9 mouse cellular contexts compared by ENCODE assay signal in genomic region chr14:104468623-104468970, GRCm38 (mm10). TPM values are rescaled to one million over a fixed set of nuclear protein-coding genes. Genes with fewer than 3 reads are reported as not detected.
A peak's percentile ranks its signal among the peaks of the same experiment; 100 is the strongest.
DNase-seq lines count a peak whose midpoint lies in the region; ATAC-seq lines count a peak whose summit lies in the region.
"Had no signal": no experiment of that assay in that cellular context is flagged by ENCODE, and none has a peak within 500 bp of the region (broad histone marks: within the 10 kb centered on the region; RNA-seq: fewer than 3 reads in every experiment).

No protein-coding gene starts in this region.

- ATAC-seq in liver, embryonic 12.5 days = no peak
- no peak for ATAC-seq in forebrain, embryonic 14.5 days
- ATAC-seq in intestine, embryonic 15.5 days = no peak
- no peak for ATAC-seq in neural tube, embryonic 12.5 days (ENCODE audit: low FRiP score, low read depth)

- peak overlapping the region; percentile 56; the same call in 1 of the 2 replicates for H3K4me3 ChIP-seq in liver, embryonic 12.5 days
- no peak overlapping the region for H3K4me3 ChIP-seq in forebrain, embryonic 14.5 days (ENCODE audit: low read depth, low read length)
- H3K4me3 ChIP-seq in intestine, embryonic 15.5 days (replicated peaks) = no peak overlapping the region
- no peak overlapping the region for H3K4me3 ChIP-seq in neural tube, embryonic 12.5 days

- no peak overlapping the region for H3K9ac ChIP-seq in liver, embryonic 12.5 days
- H3K9ac ChIP-seq in forebrain, embryonic 14.5 days (ENCODE audit: low read length) = no peak overlapping the region
- no peak overlapping the region for H3K9ac ChIP-seq in intestine, embryonic 15.5 days
- H3K9ac ChIP-seq in neural tube, embryonic 12.5 days = no peak overlapping the region
- H3K9ac ChIP-seq: lung, embryonic 15.5 days had no signal

- H3K27me3 ChIP-seq in liver, embryonic 12.5 days (replicated peaks) = peaks cover 100% of the 10 kb centered on the region
- peaks cover 90% of the 10 kb centered on the region for H3K27me3 ChIP-seq in forebrain, embryonic 14.5 days (replicated peaks; ENCODE audit: control insufficient read depth, insufficient read depth, low read length)
- H3K27me3 ChIP-seq in intestine, embryonic 15.5 days (replicated peaks) = peaks cover 89% of the 10 kb centered on the region
- peaks cover 76% of the 10 kb centered on the region for H3K27me3 ChIP-seq in neural tube, embryonic 12.5 days (replicated peaks)

- 7% methylated on average over 6 of the region's 6 CpGs for WGBS in liver, embryonic 12.5 days (ENCODE audit: insufficient replicate concordance)
- WGBS in forebrain, embryonic 14.5 days = 3% methylated on average over 6 of the region's 6 CpGs
- 9% methylated on average over 6 of the region's 6 CpGs for WGBS in intestine, embryonic 15.5 days
- WGBS in neural tube, embryonic 12.5 days = 1% methylated on average over 6 of the region's 6 CpGs

- H3K9me3 ChIP-seq in liver, embryonic 12.5 days (replicated peaks) = no peaks in the 10 kb centered on the region
- no peaks in the 10 kb centered on the region for H3K9me3 ChIP-seq in forebrain, embryonic 14.5 days (replicated peaks; ENCODE audit: control insufficient read depth, low read length)
- no peaks in the 10 kb centered on the region for H3K9me3 ChIP-seq in intestine, embryonic 15.5 days
- H3K9me3 ChIP-seq in neural tube, embryonic 12.5 days = no peaks in the 10 kb centered on the region
- H3K9me3 ChIP-seq: lung, embryonic 15.5 days had no signal

- H3K27ac ChIP-seq in liver, embryonic 12.5 days = no peak overlapping the region
- no peak overlapping the region for H3K27ac ChIP-seq in forebrain, embryonic 14.5 days (ENCODE audit: low read depth, low read length)
- no peak overlapping the region for H3K27ac ChIP-seq in intestine, embryonic 15.5 days
- no peak overlapping the region for H3K27ac ChIP-seq in neural tube, embryonic 12.5 days
- H3K27ac ChIP-seq: lung, embryonic 15.5 days had no signal

- H3K36me3 ChIP-seq in liver, embryonic 12.5 days = no peaks in the 10 kb centered on the region
- no peaks in the 10 kb centered on the region for H3K36me3 ChIP-seq in forebrain, embryonic 14.5 days (ENCODE audit: control insufficient read depth, insufficient read depth, low read length)
- no peaks in the 10 kb centered on the region for H3K36me3 ChIP-seq in intestine, embryonic 15.5 days
- H3K36me3 ChIP-seq in neural tube, embryonic 12.5 days = no peaks in the 10 kb centered on the region
- H3K36me3 ChIP-seq: lung, embryonic 15.5 days had no signal

- H3K4me2 ChIP-seq in liver, embryonic 12.5 days = peak overlapping the region; percentile 71; the same call in 1 of the 2 replicates
- H3K4me2 ChIP-seq in forebrain, embryonic 14.5 days (ENCODE audit: low read length) = peak overlapping the region; percentile 89; the same call in 1 of the 2 replicates
- peak overlapping the region; percentile 94; the same call in 1 of the 2 replicates for H3K4me2 ChIP-seq in intestine, embryonic 15.5 days (replicated peaks)
- peak overlapping the region; percentile 73 for H3K4me2 ChIP-seq in neural tube, embryonic 12.5 days (replicated peaks)

- DNase-seq in liver = no peak
- no peak for DNase-seq in forebrain, embryonic 14.5 days (ENCODE audit: low spot score)
- no peak for DNase-seq in urinary bladder, postnatal 10 days (ENCODE audit: low spot score)
- no peak for DNase-seq in spleen, adult 18-20 months
- DNase-seq: kidney, adult 8-10 months had no signal

- peaks cover 13% of the 10 kb centered on the region for H3K4me1 ChIP-seq in liver, embryonic 12.5 days
- peaks cover 11% of the 10 kb centered on the region for H3K4me1 ChIP-seq in forebrain, embryonic 14.5 days (ENCODE audit: control insufficient read depth, insufficient read depth, low read length)
- H3K4me1 ChIP-seq in intestine, embryonic 15.5 days (replicated peaks) = peaks cover 35% of the 10 kb centered on the region
- H3K4me1 ChIP-seq in neural tube, embryonic 12.5 days = peaks cover 34% of the 10 kb centered on the region

RNA-seq across cellular contexts. Expression of gene Pou4f1, which starts 0.8 kb away (rescaled TPM):
- polyA plus RNA-seq in liver, embryonic 12.5 days (2016; fragmentation: Nextera tagmentation; extraction: Ambion mirVana) = 0.11 and 0.19 TPM in 2 replicates
- 1.4 and 3.0 TPM in 2 replicates for polyA plus RNA-seq in forebrain, embryonic 14.5 days (2014; fragmentation: Nextera tagmentation; extraction: Ambion mirVana)
- 0.24 and 0.34 TPM in 2 replicates for polyA plus RNA-seq in intestine, embryonic 15.5 days (2015; fragmentation: Nextera tagmentation; extraction: Ambion mirVana)
- polyA plus RNA-seq in neural tube, embryonic 12.5 days (2016; fragmentation: Nextera tagmentation; extraction: Ambion mirVana) = 116 and 145 TPM in 2 replicates

RNA-seq across cellular contexts. Expression of gene Rnf219, which starts 53.8 kb away (rescaled TPM):
- 12.1 and 12.2 TPM in 2 replicates for polyA plus RNA-seq in liver, embryonic 12.5 days (2016; fragmentation: Nextera tagmentation; extraction: Ambion mirVana)
- polyA plus RNA-seq in forebrain, embryonic 14.5 days (2014; fragmentation: Nextera tagmentation; extraction: Ambion mirVana) = 26.6 and 30.8 TPM in 2 replicates
- polyA plus RNA-seq in intestine, embryonic 15.5 days (2015; fragmentation: Nextera tagmentation; extraction: Ambion mirVana) = 18.7 and 26.2 TPM in 2 replicates
- 36.8 and 37.1 TPM in 2 replicates for polyA plus RNA-seq in neural tube, embryonic 12.5 days (2016; fragmentation: Nextera tagmentation; extraction: Ambion mirVana)

Comparison
In these comparisons a context has a peak if more than half of its experiments do, and no peak if none do; other contexts are left out.
1. RNA of gene Pou4f1, which starts 0.8 kb away (polyA plus RNA-seq): 116 to 145 TPM in neural tube, embryonic 12.5 days; 1.4 to 3.0 TPM in forebrain, embryonic 14.5 days, 0.24 to 0.34 TPM in intestine, embryonic 15.5 days and 0.11 to 0.19 TPM in liver, embryonic 12.5 days; every median in the first group is over 10 times any median in the second.
2. Peak in every context shown above with its lines, with median percentiles within 50 percentile points of each other: H3K4me2 ChIP-seq.